Mouse (Mus musculus) olfactory bulb, adult 2 months (tissue): ENCODE measurements around the gene Tppp3. TPM values are rescaled to one million over a fixed set of nuclear protein-coding genes. Genes with fewer than 3 reads are reported as not detected.

Experiments used
- H3K27ac ChIP-seq: fragments of 200-500 bp; 2 replicates; pipeline ENCODE4 v1.5.1; 2012; ENCODE audit warnings: low read depth, low read length; ENCODE audit not compliant: insufficient read depth
- H3K4me1 ChIP-seq: fragments of 200-500 bp; 2 replicates; pipeline ENCODE4 v1.6.1; 2012; ENCODE audit warnings: low read length; ENCODE audit not compliant: control insufficient read depth, insufficient read depth
- H3K4me3 ChIP-seq: fragments of 200-500 bp; 2 replicates; pipeline ENCODE4 v1.5.1; 2012; ENCODE audit warnings: mild to moderate bottlenecking, low read depth, low read length, moderate library complexity; ENCODE audit not compliant: insufficient read depth
- CTCF ChIP-seq: fragments of 200-500 bp; IDR thresholded peaks from 2 replicates; pipeline ENCODE4 v1.5.1; 2012; ENCODE audit warnings: low read depth, mild to moderate bottlenecking, low read length, moderate library complexity; ENCODE audit not compliant: insufficient read depth
- POLR2A ChIP-seq: fragments of 200-500 bp; IDR thresholded peaks from 2 replicates; pipeline ENCODE4 v1.6.1; 2012; ENCODE audit warnings: mild to moderate bottlenecking, low read depth, low read length, moderate library complexity; ENCODE audit not compliant: insufficient read depth
- WGBS: fragments of 180-500 bp; shearing (Covaris S2); methylation state at CpG from one replicate; pipeline ENCODE4 v1.1.7; 2018; 5-methylcytosine and 5-hydroxymethylcytosine counted together
- polyA plus RNA-seq: library from polyadenylated mRNA; stranded (reverse); fragments of >200 nt; gene quantifications from 2 replicates; pipeline ENCODE4 v1.2.4, GENCODE M21; 2012; ENCODE audit warnings: low replicate concordance; ENCODE audit not compliant: missing spikeins, insufficient read depth, insufficient read length

Tppp3 gene
- polyA plus RNA-seq, 1 experiment, result not detected

DNA sequence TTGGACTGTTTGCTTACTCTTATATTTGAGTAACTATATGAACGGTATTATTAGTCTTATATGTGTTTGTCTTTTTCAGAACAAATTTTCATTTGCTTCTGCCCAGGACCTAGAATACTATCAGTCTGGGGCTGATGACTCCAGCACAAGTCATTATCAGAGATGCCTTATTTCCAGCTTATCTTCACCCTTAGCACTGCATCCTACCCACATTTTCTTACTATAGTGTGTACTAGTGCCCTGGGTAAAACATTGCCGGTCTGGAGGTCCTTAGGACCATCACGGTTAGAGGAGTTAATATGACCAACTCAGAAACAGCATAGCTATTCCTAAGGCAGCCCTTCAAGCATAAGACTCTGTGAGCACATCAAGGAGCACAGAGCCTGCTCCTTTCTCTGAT is 23.1 kb downstream of the Tppp3 start:
- H3K4me3 ChIP-seq, result no peak overlapping the region
- no peak for TF ChIP-seq CTCF
- TF ChIP-seq POLR2A, result no peak
- H3K4me1 ChIP-seq, result peaks cover 12% of the 10 kb centered on the region
- H3K27ac ChIP-seq, result no peak overlapping the region
- whole genome bisulfite sequencing, result 97% methylated on average over 3 of the region's 3 CpGs

DNA sequence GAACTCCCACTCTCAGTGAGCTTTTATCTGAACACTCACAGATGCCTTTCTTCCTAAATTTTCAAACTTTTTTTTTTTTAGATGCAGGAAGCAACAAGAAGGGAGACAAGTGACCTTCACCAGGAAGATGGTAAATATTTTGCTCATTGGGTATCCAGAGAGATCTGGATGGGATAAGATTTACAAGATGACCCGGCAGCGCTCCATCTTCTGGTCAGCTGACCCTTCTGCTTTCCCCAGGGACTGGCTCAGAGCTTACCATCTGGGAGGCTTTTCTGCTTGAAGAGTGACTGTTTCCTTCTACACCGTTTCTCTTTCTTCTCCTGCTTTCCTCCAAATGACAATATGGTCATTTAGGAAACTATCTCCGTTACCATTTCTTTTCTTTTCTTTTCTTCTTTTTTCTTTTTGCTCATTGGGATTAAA is 25.2 kb downstream of the Tppp3 start:
- 32% methylated on average over 4 of the region's 4 CpGs for WGBS
- no peak for TF ChIP-seq CTCF
- no peak for TF ChIP-seq POLR2A
- peaks cover 7% of the 10 kb centered on the region for H3K4me1 ChIP-seq
- no peak overlapping the region for H3K27ac ChIP-seq
- no peak overlapping the region for H3K4me3 ChIP-seq

DNA sequence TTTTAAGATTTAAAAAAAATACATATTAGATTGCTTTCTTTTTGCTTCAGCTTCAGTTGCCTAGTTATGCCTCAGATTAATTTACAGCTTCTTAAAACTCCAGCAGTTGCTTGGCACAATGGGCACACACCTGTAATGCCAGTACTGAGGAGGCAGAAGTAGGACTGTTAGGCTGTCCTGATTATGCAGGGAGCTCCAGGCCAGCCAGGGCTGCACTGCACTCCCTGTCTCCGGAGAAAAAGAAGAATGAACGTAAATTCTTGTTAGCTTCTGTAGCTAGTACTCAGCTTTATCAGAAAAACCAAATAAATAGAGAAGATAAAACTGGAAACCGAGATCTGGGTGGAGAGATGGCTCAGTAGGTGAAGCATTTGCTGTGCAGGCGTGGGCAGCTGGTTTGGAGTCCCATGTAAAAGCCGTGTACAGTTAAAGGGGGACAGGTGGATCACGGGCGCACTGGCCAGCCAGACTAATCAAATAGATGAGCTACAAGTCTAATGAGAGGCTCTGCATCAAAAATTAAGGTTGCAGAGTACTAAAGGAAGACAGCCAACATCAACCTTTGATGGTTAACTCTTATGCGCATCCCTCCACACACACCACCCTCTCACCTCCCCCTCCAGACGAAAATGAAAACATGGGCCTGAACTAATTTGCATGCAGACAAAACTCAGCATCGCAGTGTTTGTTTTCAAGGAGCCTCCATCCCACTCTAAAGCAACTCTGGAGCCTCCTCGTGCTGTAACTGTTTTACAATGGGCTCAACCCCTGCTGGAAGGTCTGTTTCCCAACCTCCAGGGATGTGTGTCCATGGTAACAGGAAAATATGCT is 25.8 kb downstream of the Tppp3 start:
- WGBS, result 39% methylated on average over 11 of the region's 11 CpGs
- Histone ChIP-seq H3K4me1 (peaks cover 7% of the 10 kb centered on the region), H3K4me3 (no peak overlapping the region), H3K27ac (no peak overlapping the region)
- TF ChIP-seq CTCF, result no peak
- TF ChIP-seq POLR2A, result no peak

DNA sequence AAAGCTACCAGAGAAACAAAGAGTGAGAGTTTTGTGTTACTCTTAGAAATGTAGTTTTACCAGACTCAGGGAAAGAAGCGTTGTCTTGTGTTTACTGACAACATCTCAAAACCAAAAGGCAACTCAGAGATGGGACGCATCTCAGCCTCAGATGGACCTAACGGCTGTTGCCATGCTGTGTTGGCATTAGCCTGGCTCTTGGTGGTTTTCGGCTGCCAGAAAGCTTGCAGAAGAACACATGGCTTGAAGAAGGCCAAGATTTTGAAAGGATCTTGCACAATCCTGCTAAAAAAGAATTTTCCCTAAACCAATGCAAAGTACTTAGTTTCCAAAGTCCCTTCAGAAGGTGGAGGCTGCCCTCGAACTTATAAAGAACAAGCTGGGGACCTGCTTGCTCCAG is 28.7 kb downstream of the Tppp3 start:
- H3K27ac ChIP-seq, result no peak overlapping the region
- no peak overlapping the region for H3K4me3 ChIP-seq
- 89% methylated on average over 5 of the region's 5 CpGs for WGBS
- H3K4me1 ChIP-seq, result peaks cover 7% of the 10 kb centered on the region
- TF ChIP-seq POLR2A (no peak), CTCF (no peak)

DNA sequence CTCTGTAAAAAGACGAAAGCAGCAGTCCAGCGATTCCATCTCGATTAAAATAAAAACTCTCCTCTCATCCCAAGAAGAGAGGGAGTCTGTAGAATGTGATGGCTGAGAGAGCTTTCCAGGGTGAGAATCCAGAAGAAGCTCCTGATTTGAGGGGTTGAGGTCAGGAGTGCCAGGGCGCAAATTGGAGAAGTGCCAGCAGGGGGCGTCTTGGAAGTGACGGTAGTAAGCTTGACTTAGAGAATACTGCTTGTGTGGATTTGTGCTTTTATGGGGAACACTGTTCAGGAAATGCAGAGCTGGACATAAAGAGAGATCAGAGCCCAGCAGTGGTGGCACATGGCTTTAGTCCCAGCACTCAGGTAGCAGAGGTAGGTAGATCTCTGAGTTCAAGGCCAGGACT is 29.9 kb downstream of the Tppp3 start:
- peaks cover 7% of the 10 kb centered on the region for H3K4me1 ChIP-seq
- WGBS, result 14% methylated on average over 6 of the region's 6 CpGs
- no peak for TF ChIP-seq POLR2A
- peak; percentile 26; the same call in 1 of the 2 replicates for TF ChIP-seq CTCF
- no peak overlapping the region for H3K27ac ChIP-seq
- no peak overlapping the region for H3K4me3 ChIP-seq

DNA sequence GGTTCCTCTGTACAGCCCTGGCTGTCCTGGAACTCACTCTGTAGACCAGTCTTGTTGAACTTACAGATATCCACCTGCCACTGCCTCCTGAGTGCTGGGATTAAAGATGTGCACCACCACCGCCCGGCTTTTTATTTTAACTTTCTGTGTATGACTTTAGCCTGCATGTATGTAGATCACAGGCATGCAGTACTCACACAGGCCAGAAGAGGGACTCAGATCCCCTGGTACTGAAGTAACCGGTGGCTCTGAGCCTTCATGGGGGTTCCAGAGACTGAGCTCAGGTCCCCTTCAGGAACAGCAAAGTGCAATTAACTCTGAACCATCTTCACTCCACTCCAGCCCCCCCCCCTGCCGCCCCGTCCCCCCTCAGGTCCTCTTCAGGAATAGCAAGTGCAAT is 32.5 kb downstream of the Tppp3 start:
- WGBS, result 50% methylated on average over 5 of the region's 5 CpGs
- H3K4me1 ChIP-seq, result 0 out of 2 replicates have a peak, but pooled peaks cover under 1% of the 10 kb centered on the region
- H3K27ac ChIP-seq, result no peak overlapping the region
- TF ChIP-seq CTCF, result no peak
- no peak for TF ChIP-seq POLR2A
- no peak overlapping the region for H3K4me3 ChIP-seq

DNA sequence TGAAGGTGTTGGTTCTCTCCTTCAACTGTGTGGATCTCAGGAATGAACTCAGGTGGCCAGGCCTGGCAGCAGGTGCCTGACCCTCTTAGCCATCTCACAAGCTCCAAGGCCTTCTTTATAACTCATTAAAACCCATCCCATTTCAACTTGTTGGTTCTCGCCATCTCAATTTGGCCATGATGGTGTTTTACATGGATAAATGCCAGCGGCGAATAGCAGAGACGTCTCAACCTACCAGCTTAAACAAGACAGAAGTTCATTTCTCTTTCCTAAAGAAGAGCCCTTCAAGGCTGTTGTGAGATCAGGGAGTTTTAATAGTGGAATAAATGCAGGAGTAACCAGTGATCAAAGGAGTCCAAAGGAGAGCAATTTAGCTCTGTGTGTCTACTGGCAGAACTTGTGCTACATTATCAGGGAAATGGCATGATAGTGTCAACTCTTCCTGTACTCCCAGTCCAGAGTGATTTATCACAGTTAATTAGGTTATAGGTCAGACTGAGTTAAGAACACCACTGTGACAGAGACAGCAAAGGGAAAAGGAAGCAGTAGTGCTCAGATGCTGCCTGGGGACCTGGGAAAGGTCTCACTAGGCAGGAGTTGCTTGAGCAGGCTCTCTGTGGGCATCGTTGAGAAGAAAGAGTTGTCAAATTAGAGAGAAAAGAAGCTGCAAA is 34.1 kb downstream of the Tppp3 start:
- TF ChIP-seq POLR2A, result no peak
- no peak for TF ChIP-seq CTCF
- Histone ChIP-seq H3K4me1 (0 out of 2 replicates have a peak, but pooled peaks cover 3% of the 10 kb centered on the region), H3K4me3 (no peak overlapping the region), H3K27ac (no peak overlapping the region)
- WGBS, result 90% methylated on average over 5 of the region's 5 CpGs

DNA sequence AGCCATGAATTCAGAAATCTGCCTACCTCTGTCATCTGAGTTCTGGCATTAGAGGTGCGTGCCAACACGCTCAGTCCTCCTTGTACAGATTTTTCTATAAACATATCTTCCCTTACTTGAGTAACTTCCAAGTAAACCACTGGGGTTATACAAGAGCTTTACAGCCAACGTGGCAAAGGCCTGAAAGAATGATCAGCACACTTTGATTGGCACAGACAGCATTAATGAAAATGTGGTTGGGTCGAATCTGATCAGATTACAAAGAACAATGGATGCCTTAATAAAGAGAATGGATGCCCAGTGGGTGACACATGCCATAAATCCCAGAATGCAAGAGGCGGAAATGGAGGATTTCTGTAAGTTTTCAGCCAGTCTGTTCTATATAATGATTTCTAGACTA is 35.1 kb downstream of the Tppp3 start:
- Histone ChIP-seq H3K27ac (no peak overlapping the region), H3K4me3 (no peak overlapping the region)
- 76% methylated on average over 5 of the region's 5 CpGs for WGBS

DNA sequence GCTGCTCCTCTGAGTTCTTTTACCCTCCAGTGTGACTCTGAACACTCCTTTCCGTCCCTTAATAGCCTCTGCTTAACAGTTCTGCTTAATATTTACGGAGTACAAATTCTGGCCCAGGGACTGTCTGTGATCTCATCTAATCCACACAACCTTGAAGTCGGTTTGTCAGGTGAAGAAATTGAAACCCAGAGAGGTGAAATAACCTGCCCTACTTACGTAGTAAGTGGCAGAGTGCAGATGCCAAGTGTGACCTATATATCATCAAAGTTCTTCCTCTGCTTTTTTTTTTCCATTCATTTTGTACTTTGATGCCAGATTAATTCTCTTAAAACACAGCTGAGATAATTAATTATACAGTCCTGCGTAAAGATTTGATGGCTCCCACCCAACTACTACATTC is 37.2 kb downstream of the Tppp3 start:
- 62% methylated on average over 5 of the region's 5 CpGs for WGBS
- TF ChIP-seq CTCF (no peak), POLR2A (no peak)
- no peak overlapping the region for H3K27ac ChIP-seq

More for the DNA sequence above, 35.1 kb downstream of the Tppp3 start:
- H3K4me1 ChIP-seq, result 0 out of 2 replicates have a peak, but pooled peaks cover 3% of the 10 kb centered on the region
- TF ChIP-seq CTCF, result no peak
- no peak for TF ChIP-seq POLR2A

More for the DNA sequence above, 37.2 kb downstream of the Tppp3 start:
- H3K4me3 ChIP-seq, result no peak overlapping the region
- 0 out of 2 replicates have a peak, but pooled peaks cover 3% of the 10 kb centered on the region for H3K4me1 ChIP-seq
